Mouse (Mus musculus): Measurements from ENCODE around the gene Nxn.

DNA sequence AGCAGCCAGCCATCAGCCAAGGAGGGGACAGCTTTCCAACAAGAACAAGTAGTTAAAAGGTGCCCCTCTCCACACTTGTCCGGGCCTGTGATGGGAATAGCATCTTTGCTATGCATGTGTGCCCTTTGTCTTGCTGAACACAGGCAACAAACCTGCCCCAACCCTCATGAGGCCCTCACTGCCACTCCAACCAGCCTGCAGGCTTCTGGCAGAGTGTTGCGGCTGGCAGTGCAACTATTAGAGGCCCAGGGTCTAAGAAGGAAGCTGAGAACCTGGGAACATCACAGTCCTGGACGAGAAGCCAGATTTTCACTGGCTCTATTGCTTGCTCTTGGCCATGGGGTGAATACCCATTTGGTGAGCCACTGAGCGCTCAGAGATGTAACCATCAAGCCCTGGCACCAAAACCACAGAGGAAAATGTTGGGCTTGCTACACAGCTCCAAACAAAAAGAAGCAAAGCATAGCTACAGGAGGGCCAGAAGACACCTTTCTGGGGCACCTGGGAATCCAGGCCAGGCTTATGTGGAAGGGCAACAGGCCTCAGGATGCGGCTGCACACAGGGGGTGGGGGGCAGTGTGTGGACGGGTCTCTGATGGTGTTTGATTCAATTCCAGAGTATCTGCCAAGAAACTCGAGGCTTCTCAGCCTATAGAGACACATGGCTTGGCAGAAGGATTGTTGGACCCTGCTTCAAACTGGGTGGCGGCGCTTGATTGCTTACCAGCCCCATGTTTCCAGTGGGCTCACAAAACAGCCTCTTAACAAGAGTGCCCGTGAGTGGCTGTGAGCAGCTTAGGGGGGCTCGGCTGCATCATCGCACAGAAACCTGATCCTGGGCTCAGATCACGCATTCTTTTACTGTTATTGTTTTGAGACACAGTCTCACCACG lies 119.7 kb downstream of the Nxn start:
- TF ChIP-seq POLR2A (IDR thresholded peaks at IDR 0.05; ENCODE audit: low read depth, low read length) (no peak), CTCF (IDR thresholded peaks at IDR 0.05; ENCODE audit: extremely low read depth, insufficient read length, insufficient replicate concordance, low read depth, low read length) (no peak)
